Mouse (Mus musculus) heart, embryonic 11.5 days (tissue): ENCODE data around the gene Kcna5. TPM values are rescaled to one million over a fixed set of nuclear protein-coding genes. Genes with fewer than 3 reads are reported as not detected.

Source experiments
- ATAC-seq: fragments of 200-750 bp; cut with Nextera tagmentation; replicated peaks from 2 replicates; pipeline ENCODE4 v1.8.0; 2017; ENCODE audit warnings: moderate library complexity; ENCODE audit not compliant: insufficient number of reproducible peaks, low FRiP score, low TSS enrichment
- H3K27ac ChIP-seq: fragments of 300-500 bp; sonication (generic); 2 replicates; pipeline ENCODE4 v1.5.1; 2014; ENCODE audit warnings: mild to moderate bottlenecking, low read depth, low read length
- H3K27me3 ChIP-seq: fragments of 300-500 bp; sonication (generic); 2 replicates; pipeline ENCODE4 v1.6.1; 2014; ENCODE audit warnings: mild to moderate bottlenecking, low read length, mixed read lengths; ENCODE audit not compliant: control insufficient read depth, insufficient read depth
- H3K36me3 ChIP-seq: fragments of 300-500 bp; sonication (generic); 2 replicates; pipeline ENCODE4 v1.6.1; 2014; ENCODE audit warnings: mild to moderate bottlenecking, low read length, moderate library complexity, mixed read lengths; ENCODE audit not compliant: control insufficient read depth, insufficient read depth
- H3K4me1 ChIP-seq: fragments of 300-500 bp; sonication (generic); 2 replicates; pipeline ENCODE4 v1.6.1; 2014; ENCODE audit warnings: low read length; ENCODE audit not compliant: control insufficient read depth, insufficient read depth
- H3K4me2 ChIP-seq: fragments of 300-500 bp; sonication (generic); 2 replicates; pipeline ENCODE4 v1.6.1; 2014; ENCODE audit warnings: mild to moderate bottlenecking, moderate library complexity
- H3K4me3 ChIP-seq: fragments of 300-500 bp; sonication (generic); 2 replicates; pipeline ENCODE4 v1.5.1; 2014; ENCODE audit warnings: low read depth, low read length
- H3K9ac ChIP-seq: fragments of 300-500 bp; sonication (generic); 2 replicates; pipeline ENCODE4 v1.6.1; 2014; ENCODE audit warnings: mild to moderate bottlenecking, low read depth, low read length, moderate library complexity
- H3K9me3 ChIP-seq: fragments of 300-500 bp; sonication (generic); replicated peaks from 2 replicates; pipeline ENCODE4 v1.6.1; 2016; ENCODE audit warnings: low read length; ENCODE audit not compliant: control insufficient read depth
- WGBS: fragments of 180-500 bp; shearing (Covaris S2); extraction: QIAGEN DNeasy Blood & Tissue Kit; methylation state at CpG from one replicate; pipeline ENCODE4 v1.1.7; 2014; ENCODE audit not compliant: insufficient replicate concordance; 5-methylcytosine and 5-hydroxymethylcytosine counted together
- polyA plus RNA-seq: library from polyadenylated mRNA; unstranded; fragments of >200 nt; fragmentation: Nextera tagmentation; extraction: Ambion mirVana; gene quantifications from 2 replicates; pipeline ENCODE4 v1.2.1, GENCODE M21; 2014

Kcna5 gene
- 8.9 and 13.7 TPM in 2 replicates for polyA plus RNA-seq

DNA sequence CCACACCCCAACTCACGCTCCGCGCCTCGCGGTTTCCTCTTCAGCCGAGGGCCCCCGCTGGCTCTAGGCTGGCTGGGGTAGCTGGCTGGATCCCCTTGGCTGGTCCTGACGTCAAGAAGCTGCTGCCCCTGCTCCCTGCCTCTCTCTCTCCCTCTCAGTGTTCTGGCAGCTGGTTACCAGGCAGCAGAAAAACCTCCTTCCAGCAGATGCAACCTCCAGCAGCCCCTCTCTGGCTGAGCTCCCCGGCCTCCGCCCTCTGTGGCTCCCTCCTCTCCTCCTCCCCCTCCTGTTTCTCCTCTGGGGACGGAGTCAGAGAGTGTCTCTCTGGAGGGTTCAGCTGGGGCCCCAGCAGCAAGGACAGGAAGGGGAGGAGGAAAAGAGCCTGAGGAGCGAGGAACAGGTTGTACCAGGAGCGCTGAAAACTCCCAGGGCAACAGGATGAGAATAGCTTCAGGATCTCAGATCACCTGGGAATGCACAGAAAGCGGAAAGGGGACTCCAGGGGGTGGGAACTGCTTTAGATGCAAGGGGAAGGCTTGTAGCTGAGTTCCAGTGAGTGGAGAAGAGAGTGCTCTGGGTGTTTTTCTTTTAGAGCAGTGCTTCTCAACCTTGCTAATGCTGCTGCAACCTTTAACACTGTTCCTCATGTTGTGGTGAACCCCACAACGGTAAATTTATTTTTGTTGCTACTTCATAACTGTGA lies at the start of gene Kcna5:
Kcna5 (minus strand) TSS at position 205 of the 703 bp plus-strand sequence.
- peak within 1 kb of the TSS; percentile 18 for H3K27ac ChIP-seq
- H3K4me2 ChIP-seq: peak within 1 kb of the TSS; percentile 57
- H3K9ac ChIP-seq: peak within 1 kb of the TSS; percentile 18
- H3K27me3 ChIP-seq: peaks cover 15% of the 10 kb centered on the region
- WGBS: 1% methylated on average over 15 of the region's 15 CpGs
- H3K9me3 ChIP-seq: no peaks in the 10 kb centered on the region
- peaks cover 36% of the 10 kb centered on the region for H3K4me1 ChIP-seq
- H3K4me3 ChIP-seq: peak within 1 kb of the TSS; percentile 28
- no peaks in the 10 kb centered on the region for H3K36me3 ChIP-seq
- peak; percentile 59 for ATAC-seq

DNA sequence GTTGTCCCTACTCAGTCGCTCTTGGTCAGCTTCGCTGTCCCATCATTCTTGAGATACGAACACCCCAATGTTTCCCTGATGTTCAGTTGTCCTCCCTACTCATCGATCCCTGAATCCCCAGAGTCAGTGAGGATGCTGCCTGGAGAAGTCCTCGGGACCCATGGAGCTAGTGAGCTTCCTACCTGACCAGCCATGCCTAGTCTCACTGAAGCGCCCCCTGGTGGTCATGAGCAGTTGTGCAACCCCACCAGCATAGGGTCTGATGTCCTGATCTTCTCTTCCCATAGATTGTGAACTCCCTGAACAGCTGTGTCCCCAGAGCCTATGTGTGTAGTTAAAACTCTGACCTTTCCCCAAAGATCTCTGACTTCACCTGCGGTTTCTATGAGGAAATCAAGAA lies 47.9 kb upstream of the Kcna5 start:
- ATAC-seq: no peak
- Histone ChIP-seq H3K27ac (no peak overlapping the region), H3K27me3 (peaks cover 3% of the 10 kb centered on the region; the same call in 1 of the 2 replicates), H3K4me2 (no peak overlapping the region), H3K9ac (no peak overlapping the region), H3K9me3 (no peaks in the 10 kb centered on the region), H3K4me3 (no peak overlapping the region), H3K36me3 (no peaks in the 10 kb centered on the region), H3K4me1 (no peaks in the 10 kb centered on the region)
- WGBS: 62% methylated on average over 7 of the region's 7 CpGs

DNA sequence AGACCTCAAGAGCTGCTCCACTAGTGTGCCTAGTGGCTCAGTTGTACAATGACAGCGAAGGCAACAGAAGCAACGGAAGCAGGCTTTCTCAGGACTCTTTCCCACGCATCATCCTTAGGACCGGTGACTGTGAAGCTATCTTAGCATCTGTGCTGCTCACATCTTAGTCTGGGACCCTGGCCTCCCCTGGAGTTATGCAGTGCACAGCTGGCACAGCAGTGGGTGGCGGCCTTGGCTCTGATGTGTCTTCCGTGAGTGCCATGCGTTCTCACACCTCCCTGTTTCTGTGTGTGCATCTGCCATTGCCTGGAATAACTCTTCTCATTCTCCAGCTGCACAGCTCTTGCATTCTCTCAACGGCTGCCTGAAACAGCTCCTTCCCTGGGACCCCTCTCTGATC lies 46.4 kb upstream of the Kcna5 start:
- Histone ChIP-seq H3K9ac (no peak overlapping the region), H3K4me2 (no peak overlapping the region), H3K4me1 (no peaks in the 10 kb centered on the region), H3K27me3 (peaks cover 3% of the 10 kb centered on the region; the same call in 1 of the 2 replicates), H3K9me3 (no peaks in the 10 kb centered on the region), H3K27ac (no peak overlapping the region), H3K36me3 (no peaks in the 10 kb centered on the region), H3K4me3 (no peak overlapping the region)
- ATAC-seq: no peak
- 69% methylated on average over 8 of the region's 8 CpGs for WGBS

DNA sequence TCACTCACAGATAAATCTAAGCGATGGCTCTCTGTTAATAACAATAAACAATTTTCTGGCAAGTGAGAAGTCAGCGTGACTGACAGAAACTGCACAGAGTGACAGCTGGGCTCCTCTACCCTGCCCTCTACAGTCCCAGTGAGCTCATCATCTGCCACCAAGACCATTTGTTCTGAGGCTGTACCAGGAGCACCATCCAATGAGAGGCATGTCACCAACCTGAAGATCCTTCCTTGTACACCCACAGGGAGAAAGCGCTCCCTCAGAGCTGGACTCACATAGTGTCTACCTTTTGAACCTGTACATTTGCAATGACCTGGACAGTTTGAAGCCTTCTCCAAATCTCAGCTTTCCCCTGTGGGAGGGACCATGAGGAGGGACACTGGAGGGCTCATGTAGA lies 45.4 kb upstream of the Kcna5 start:
- no peaks in the 10 kb centered on the region for H3K9me3 ChIP-seq
- peaks cover 3% of the 10 kb centered on the region; the same call in 1 of the 2 replicates for H3K27me3 ChIP-seq
- WGBS: 74% methylated on average over 3 of the region's 3 CpGs
- ATAC-seq: no peak
- no peaks in the 10 kb centered on the region for H3K4me1 ChIP-seq
- no peak overlapping the region for H3K9ac ChIP-seq
- no peak overlapping the region for H3K4me2 ChIP-seq
- H3K4me3 ChIP-seq: no peak overlapping the region
- no peaks in the 10 kb centered on the region for H3K36me3 ChIP-seq
- no peak overlapping the region for H3K27ac ChIP-seq

DNA sequence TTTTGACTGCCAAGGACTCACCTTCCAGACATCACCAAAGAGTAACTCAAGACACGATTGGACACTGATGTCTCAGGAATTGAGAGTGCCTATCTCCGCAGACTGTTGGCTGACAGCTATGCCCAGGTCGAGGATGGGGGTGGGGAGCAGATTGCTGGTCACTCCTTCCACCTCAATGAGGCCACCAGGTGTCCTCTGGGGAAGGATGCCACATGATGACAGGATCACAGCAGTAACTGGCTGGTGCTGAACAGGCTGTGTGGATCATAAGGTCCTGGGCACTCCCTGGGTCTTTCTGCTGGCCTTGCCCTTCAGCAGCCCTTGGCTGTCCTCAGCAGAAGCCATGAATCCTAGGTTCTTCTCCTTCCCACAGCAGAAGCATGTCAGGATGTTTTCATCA lies 42.2 kb upstream of the Kcna5 start:
- 73% methylated on average over 3 of the region's 3 CpGs for WGBS
- H3K9me3 ChIP-seq: no peaks in the 10 kb centered on the region
- no peak for ATAC-seq

DNA sequence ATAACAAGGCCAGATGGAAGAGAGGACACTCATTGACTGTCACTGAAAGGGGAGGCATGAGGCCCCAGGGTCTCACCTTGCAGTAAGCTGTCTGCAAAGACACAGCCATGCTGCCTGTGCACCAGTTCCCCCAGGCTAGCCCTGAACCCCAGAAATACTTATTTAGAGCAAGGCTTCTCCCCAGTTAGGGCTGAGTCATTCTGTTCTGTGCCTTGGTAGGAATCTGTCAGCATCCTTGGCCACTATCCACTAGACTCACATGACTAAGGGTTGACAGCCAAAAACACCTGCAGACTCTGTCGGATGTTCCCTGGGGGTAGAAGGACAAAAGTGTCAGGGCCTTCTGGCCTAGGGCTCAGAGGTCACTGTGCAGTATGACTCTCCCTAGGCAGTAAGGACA lies 41.4 kb upstream of the Kcna5 start:
- 80% methylated on average over 1 of the region's 1 CpGs for WGBS
- ATAC-seq: no peak
- H3K4me3 ChIP-seq: no peak overlapping the region
- no peaks in the 10 kb centered on the region for H3K9me3 ChIP-seq
- no peak overlapping the region for H3K4me2 ChIP-seq
- H3K4me1 ChIP-seq: no peaks in the 10 kb centered on the region
- no peaks in the 10 kb centered on the region for H3K27me3 ChIP-seq
- no peak overlapping the region for H3K9ac ChIP-seq
- H3K27ac ChIP-seq: no peak overlapping the region
- no peaks in the 10 kb centered on the region for H3K36me3 ChIP-seq

More for the DNA sequence above, 42.2 kb upstream of the Kcna5 start:
- H3K9ac ChIP-seq: no peak overlapping the region
- no peaks in the 10 kb centered on the region for H3K27me3 ChIP-seq
- H3K4me1 ChIP-seq: no peaks in the 10 kb centered on the region
- H3K4me2 ChIP-seq: no peak overlapping the region
- no peak overlapping the region for H3K27ac ChIP-seq
- H3K4me3 ChIP-seq: no peak overlapping the region
- H3K36me3 ChIP-seq: no peaks in the 10 kb centered on the region

DNA sequence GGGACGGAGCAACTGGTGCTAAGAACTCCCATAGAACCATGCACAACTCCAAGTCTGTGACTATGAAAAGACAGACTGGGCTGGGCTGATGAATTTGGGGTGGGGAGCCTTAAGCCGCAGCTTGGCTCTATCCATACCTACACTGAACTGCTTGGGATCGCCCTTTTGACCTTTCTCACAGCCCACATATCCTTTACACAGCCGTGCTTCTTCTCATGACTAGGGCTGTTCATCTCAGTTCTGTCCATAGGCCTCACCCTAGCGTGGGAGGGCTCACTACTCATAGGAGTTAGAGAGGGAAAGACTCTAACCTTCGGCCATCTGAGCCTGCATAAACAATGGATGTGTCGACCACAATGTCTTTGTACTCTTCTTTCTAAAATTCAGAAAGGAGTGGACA lies 39.6 kb upstream of the Kcna5 start:
- 73% methylated on average over 7 of the region's 7 CpGs for WGBS
- Histone ChIP-seq H3K4me3 (no peak overlapping the region), H3K4me2 (no peak overlapping the region), H3K4me1 (no peaks in the 10 kb centered on the region), H3K9me3 (no peaks in the 10 kb centered on the region), H3K9ac (no peak overlapping the region), H3K36me3 (no peaks in the 10 kb centered on the region), H3K27ac (no peak overlapping the region), H3K27me3 (no peaks in the 10 kb centered on the region)
- no peak for ATAC-seq

DNA sequence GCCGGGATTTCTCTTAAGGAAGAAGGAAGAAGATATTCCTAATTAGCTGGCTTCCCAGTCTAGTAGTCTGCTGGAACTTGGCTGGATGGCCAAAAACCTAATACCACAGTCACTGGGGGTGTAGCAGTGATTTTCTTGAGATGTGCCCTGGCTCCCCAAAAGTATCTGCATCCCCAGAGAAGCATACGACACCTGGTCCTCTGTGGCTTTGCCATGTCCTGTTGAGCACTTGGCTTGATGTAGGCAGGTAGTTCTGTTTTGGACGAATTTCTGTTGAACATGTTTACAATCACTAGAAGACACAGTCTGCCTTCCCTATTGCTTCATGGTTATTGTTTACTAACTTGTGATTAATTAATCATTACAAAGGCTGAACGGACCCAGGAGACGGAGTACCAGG lies 37.8 kb upstream of the Kcna5 start:
- H3K36me3 ChIP-seq: no peaks in the 10 kb centered on the region
- H3K27me3 ChIP-seq: no peaks in the 10 kb centered on the region
- H3K9me3 ChIP-seq: no peaks in the 10 kb centered on the region
- no peak overlapping the region for H3K27ac ChIP-seq
- no peak for ATAC-seq
- no peak overlapping the region for H3K4me2 ChIP-seq
- no peak overlapping the region for H3K9ac ChIP-seq
- no peak overlapping the region for H3K4me3 ChIP-seq
- H3K4me1 ChIP-seq: no peaks in the 10 kb centered on the region
- WGBS: 83% methylated on average over 5 of the region's 5 CpGs

DNA sequence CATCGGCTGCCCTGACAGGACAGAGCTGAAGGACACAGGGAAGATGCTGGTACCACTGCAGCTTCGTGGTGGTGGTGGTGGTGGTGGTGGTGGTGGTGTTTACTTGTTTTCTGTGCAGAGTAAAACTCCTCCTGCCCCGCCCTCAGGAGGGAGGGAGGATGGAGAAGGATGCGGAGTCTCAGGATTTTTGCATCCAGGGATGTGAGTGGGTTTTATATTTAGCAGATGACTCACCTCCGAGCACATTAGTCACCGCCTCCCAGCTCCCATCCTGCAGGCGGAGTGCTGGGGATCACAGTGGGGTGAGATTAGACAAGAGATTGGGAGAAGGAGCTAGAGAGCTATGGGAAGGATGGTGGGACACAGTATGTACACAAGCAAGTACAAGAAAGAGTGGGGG lies 34.6 kb upstream of the Kcna5 start:
- no peak for ATAC-seq
- 53% methylated on average over 7 of the region's 7 CpGs for WGBS

More for the DNA sequence above, 34.6 kb upstream of the Kcna5 start:
- H3K36me3 ChIP-seq: no peaks in the 10 kb centered on the region
- no peak overlapping the region for H3K4me3 ChIP-seq
- H3K9ac ChIP-seq: no peak overlapping the region
- no peak overlapping the region for H3K4me2 ChIP-seq
- no peaks in the 10 kb centered on the region; the same call in 1 of the 2 replicates for H3K4me1 ChIP-seq
- no peaks in the 10 kb centered on the region for H3K9me3 ChIP-seq
- no peaks in the 10 kb centered on the region for H3K27me3 ChIP-seq
- no peak overlapping the region for H3K27ac ChIP-seq
